Comparison of ENCODE assay signal across 20 mouse cellular contexts in the genomic region with DNA sequence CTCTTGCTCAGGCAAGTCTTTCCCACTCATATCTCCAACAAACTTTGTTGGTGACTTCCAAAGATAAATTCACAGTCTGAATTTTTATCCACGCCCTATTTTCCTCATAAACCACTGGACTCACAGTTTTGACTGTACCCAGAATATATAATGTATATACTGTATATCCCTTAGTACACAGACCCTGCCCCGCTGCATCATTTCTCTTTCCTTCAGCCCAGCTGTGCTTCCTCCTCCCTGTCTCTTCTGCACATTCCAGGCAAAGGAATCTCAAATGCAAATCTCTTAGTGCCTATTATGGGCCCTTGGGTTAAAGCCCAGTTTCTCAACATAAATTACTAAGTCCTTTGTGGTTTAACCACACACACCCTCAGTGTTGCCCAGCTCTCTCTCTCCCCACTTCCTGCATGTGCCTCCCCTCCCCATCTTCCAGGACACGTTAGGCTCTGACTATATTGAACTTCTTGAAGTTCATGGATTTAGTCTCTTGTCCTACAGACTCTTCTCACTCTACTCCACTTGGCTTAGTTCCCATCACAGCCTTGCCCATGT.
DNase-seq lines count a peak whose midpoint lies in the region; ATAC-seq and TF ChIP-seq lines count a peak whose summit lies in the region.
"Had no signal": no experiment of that assay in that cellular context is flagged by ENCODE, and none has a peak within 500 bp of the region (broad histone marks: within the 10 kb centered on the region; RNA-seq: fewer than 3 reads in every experiment).

No protein-coding gene starts in this region.

- no peak overlapping the region for H3K4me2 ChIP-seq in kidney, postnatal 0 days (ENCODE audit: low read length)
- no peak overlapping the region for H3K4me2 ChIP-seq in neural tube, embryonic 15.5 days
- H3K4me2 ChIP-seq: embryonic facial prominence, embryonic 15.5 days; limb, embryonic 15.5 days; midbrain, embryonic 12.5 days had no signal

- TF ChIP-seq CTCF in kidney, postnatal 0 days (IDR thresholded peaks at IDR 0.05; ENCODE audit: low read depth): no peak

- no peak overlapping the region for H3K4me3 ChIP-seq in kidney, postnatal 0 days (replicated peaks; ENCODE audit: low read depth, low read length)
- H3K4me3 ChIP-seq in neural tube, embryonic 15.5 days (replicated peaks): no peak overlapping the region
- H3K4me3 ChIP-seq: embryonic facial prominence, embryonic 15.5 days; left cerebral cortex, adult 2 months; limb, embryonic 15.5 days; midbrain, embryonic 12.5 days had no signal

- WGBS in kidney, postnatal 0 days: 72% methylated on average over 3 of the region's 3 CpGs
- WGBS in neural tube, embryonic 15.5 days: 77% methylated on average over 3 of the region's 3 CpGs

- DNase-seq in kidney, postnatal 0 days (ENCODE audit: low spot score): peak; percentile 39
- no peak for DNase-seq in kidney, adult 8-10 months
- peak; percentile 56 for DNase-seq in Muller cell, postnatal 12 days (ENCODE audit: inconsistent ontology term)
- no peak for DNase-seq in layer of hippocampus, postnatal 14 days (ENCODE audit: low spot score in 2 of 2)
- DNase-seq in spleen, postnatal 36 days (ENCODE audit: low spot score in 2 of 2): no peak
- DNase-seq: adrenal gland, postnatal 14 days; cerebellum, postnatal 14 days; heart, postnatal 14 days; kidney, adult 2 months; lung, adult 2 months; spleen, adult 18-20 months; thymus, adult 18-20 months had no signal

- no peaks in the 10 kb centered on the region for H3K9me3 ChIP-seq in kidney, postnatal 0 days (replicated peaks; ENCODE audit: low read length)
- no peaks in the 10 kb centered on the region for H3K9me3 ChIP-seq in neural tube, embryonic 15.5 days (replicated peaks)
- H3K9me3 ChIP-seq: embryonic facial prominence, embryonic 15.5 days; limb, embryonic 15.5 days; midbrain, embryonic 12.5 days had no signal

- no peaks in the 10 kb centered on the region for H3K4me1 ChIP-seq in kidney, postnatal 0 days (replicated peaks; ENCODE audit: insufficient read depth, low read length)
- no peaks in the 10 kb centered on the region for H3K4me1 ChIP-seq in neural tube, embryonic 15.5 days
- H3K4me1 ChIP-seq: embryonic facial prominence, embryonic 15.5 days; limb, embryonic 15.5 days; midbrain, embryonic 12.5 days had no signal

- no peak overlapping the region for H3K9ac ChIP-seq in kidney, postnatal 0 days (ENCODE audit: low read depth, low read length)
- no peak overlapping the region for H3K9ac ChIP-seq in neural tube, embryonic 15.5 days (replicated peaks)
- H3K9ac ChIP-seq: embryonic facial prominence, embryonic 15.5 days; limb, embryonic 15.5 days; midbrain, embryonic 12.5 days had no signal

- no peak overlapping the region for H3K27ac ChIP-seq in kidney, postnatal 0 days
- H3K27ac ChIP-seq in neural tube, embryonic 15.5 days (replicated peaks): no peak overlapping the region
- H3K27ac ChIP-seq: embryonic facial prominence, embryonic 15.5 days; hindbrain, postnatal 0 days; left cerebral cortex, adult 2 months; limb, embryonic 15.5 days; midbrain, embryonic 12.5 days had no signal

- no peaks in the 10 kb centered on the region for H3K36me3 ChIP-seq in kidney, postnatal 0 days (ENCODE audit: insufficient read depth, low read length)
- H3K36me3 ChIP-seq in neural tube, embryonic 15.5 days: peaks cover 7% of the 10 kb centered on the region
- H3K36me3 ChIP-seq: midbrain, embryonic 12.5 days had no signal

- H3K27me3 ChIP-seq in kidney, postnatal 0 days (ENCODE audit: insufficient read depth, low read length): no peaks in the 10 kb centered on the region
- no peaks in the 10 kb centered on the region for H3K27me3 ChIP-seq in neural tube, embryonic 15.5 days (replicated peaks)
- H3K27me3 ChIP-seq: CH12.LX; embryonic facial prominence, embryonic 15.5 days; limb, embryonic 15.5 days; midbrain, embryonic 12.5 days had no signal

- ATAC-seq in kidney, postnatal 0 days (replicated peaks; ENCODE audit: low FRiP score, low read depth): no peak
- ATAC-seq in common myeloid progenitor, adult 5-6 weeks (replicated peaks; ENCODE audit: low read depth, poor library complexity, severe bottlenecking): peak; percentile 95
- peak; percentile 57; the same call in 1 of the 2 replicates for ATAC-seq in neural tube, embryonic 15.5 days (ENCODE audit: low FRiP score)
- ATAC-seq: hindbrain, postnatal 0 days had no signal

Comparison
In these comparisons a context has a peak if more than half of its experiments do, and no peak if none do; other contexts are left out.
1. DNase-seq: peak in kidney, postnatal 0 days (single experiment) and Muller cell, postnatal 12 days (single experiment); none in kidney, adult 8-10 months (0 of 2), layer of hippocampus, postnatal 14 days (0 of 2) and spleen, postnatal 36 days (0 of 2).